Mouse (Mus musculus): ENCODE measurements around the gene Rgs8. TPM values are rescaled to one million over a fixed set of nuclear protein-coding genes. Genes with fewer than 3 reads are reported as not detected.
A peak's percentile ranks its signal among the peaks of the same experiment; 100 is the strongest.

Rgs8 gene
- polyA plus RNA-seq, 1 experiment from 2014 or later = not detected

GRCm38 (mm10) chr1:153669086-153669485, 16.3 kb downstream of the Rgs8 start:
- ATAC-seq (ENCODE audit: low read depth) = no peak
- Histone ChIP-seq H3K4me2 (ENCODE audit: low read depth, low read length) (no peak overlapping the region), H3K9me3 (replicated peaks; ENCODE audit: control insufficient read depth, low read length) (no peaks in the 10 kb centered on the region), H3K4me1 (ENCODE audit: control insufficient read depth, low read depth, low read length) (no peaks in the 10 kb centered on the region; the same call in 1 of the 2 replicates), H3K4me3 (ENCODE audit: low read depth, low read length) (no peak overlapping the region), H3K27ac (ENCODE audit: low read length) (no peak overlapping the region), H3K9ac (ENCODE audit: low read depth, low read length) (no peak overlapping the region), H3K36me3 (ENCODE audit: control insufficient read depth, insufficient read depth) (no peaks in the 10 kb centered on the region), H3K27me3 (ENCODE audit: control insufficient read depth, insufficient read depth, low read depth, low read length) (no peaks in the 10 kb centered on the region; the same call in 1 of the 2 replicates)
- 69% methylated on average over 7 of the region's 7 CpGs for WGBS (ENCODE audit: insufficient replicate concordance)

GRCm38 (mm10) chr1:153669728-153670127, 16.9 kb downstream of the Rgs8 start:
- Histone ChIP-seq H3K36me3 (ENCODE audit: control insufficient read depth, insufficient read depth) (no peaks in the 10 kb centered on the region), H3K27ac (ENCODE audit: low read length) (no peak overlapping the region), H3K9me3 (replicated peaks; ENCODE audit: control insufficient read depth, low read length) (no peaks in the 10 kb centered on the region), H3K4me3 (ENCODE audit: low read depth, low read length) (no peak overlapping the region), H3K9ac (ENCODE audit: low read depth, low read length) (no peak overlapping the region), H3K4me1 (ENCODE audit: control insufficient read depth, low read depth, low read length) (no peaks in the 10 kb centered on the region; the same call in 1 of the 2 replicates), H3K27me3 (ENCODE audit: control insufficient read depth, insufficient read depth, low read depth, low read length) (no peaks in the 10 kb centered on the region; the same call in 1 of the 2 replicates), H3K4me2 (ENCODE audit: low read depth, low read length) (no peak overlapping the region)
- 0 out of 2 replicates have a peak, but pooled peaks have one; percentile 9 for ATAC-seq (ENCODE audit: low read depth)
- WGBS (ENCODE audit: insufficient replicate concordance) = 41% methylated on average over 3 of the region's 3 CpGs

GRCm38 (mm10) chr1:153671352-153671751, 18.5 kb downstream of the Rgs8 start:
- Histone ChIP-seq H3K9ac (ENCODE audit: low read depth, low read length) (no peak overlapping the region), H3K27ac (ENCODE audit: low read length) (no peak overlapping the region), H3K4me1 (ENCODE audit: control insufficient read depth, low read depth, low read length) (no peaks in the 10 kb centered on the region; the same call in 1 of the 2 replicates), H3K4me3 (ENCODE audit: low read depth, low read length) (no peak overlapping the region), H3K4me2 (ENCODE audit: low read depth, low read length) (no peak overlapping the region), H3K36me3 (ENCODE audit: control insufficient read depth, insufficient read depth) (no peaks in the 10 kb centered on the region), H3K9me3 (replicated peaks; ENCODE audit: control insufficient read depth, low read length) (no peaks in the 10 kb centered on the region), H3K27me3 (ENCODE audit: control insufficient read depth, insufficient read depth, low read depth, low read length) (no peaks in the 10 kb centered on the region; the same call in 1 of the 2 replicates)
- ATAC-seq (ENCODE audit: low read depth) = no peak
- WGBS (ENCODE audit: insufficient replicate concordance) = 49% methylated on average over 3 of the region's 3 CpGs

GRCm38 (mm10) chr1:153672698-153673097, 19.9 kb downstream of the Rgs8 start:
- no peak overlapping the region for H3K4me2 ChIP-seq (ENCODE audit: low read depth, low read length)
- WGBS (ENCODE audit: insufficient replicate concordance) = 60% methylated on average over 9 of the region's 9 CpGs
- no peaks in the 10 kb centered on the region for H3K36me3 ChIP-seq (ENCODE audit: control insufficient read depth, insufficient read depth)

GRCm38 (mm10) chr1:153673900-153674299, 21.1 kb downstream of the Rgs8 start:
- Histone ChIP-seq H3K27ac (ENCODE audit: low read length) (no peak overlapping the region), H3K4me3 (ENCODE audit: low read depth, low read length) (no peak overlapping the region), H3K4me2 (ENCODE audit: low read depth, low read length) (no peak overlapping the region), H3K36me3 (ENCODE audit: control insufficient read depth, insufficient read depth) (no peaks in the 10 kb centered on the region), H3K9ac (ENCODE audit: low read depth, low read length) (no peak overlapping the region), H3K4me1 (ENCODE audit: control insufficient read depth, low read depth, low read length) (no peaks in the 10 kb centered on the region; the same call in none of the 2 replicates), H3K27me3 (ENCODE audit: control insufficient read depth, insufficient read depth, low read depth, low read length) (no peaks in the 10 kb centered on the region), H3K9me3 (replicated peaks; ENCODE audit: control insufficient read depth, low read length) (no peaks in the 10 kb centered on the region)
- ATAC-seq (ENCODE audit: low read depth) = no peak
- WGBS (ENCODE audit: insufficient replicate concordance) = 71% methylated on average over 12 of the region's 12 CpGs

More at GRCm38 (mm10) chr1:153672698-153673097, 19.9 kb downstream of the Rgs8 start:
- Histone ChIP-seq H3K27me3 (ENCODE audit: control insufficient read depth, insufficient read depth, low read depth, low read length) (no peaks in the 10 kb centered on the region), H3K4me3 (ENCODE audit: low read depth, low read length) (no peak overlapping the region), H3K9me3 (replicated peaks; ENCODE audit: control insufficient read depth, low read length) (no peaks in the 10 kb centered on the region), H3K4me1 (ENCODE audit: control insufficient read depth, low read depth, low read length) (no peaks in the 10 kb centered on the region; the same call in 1 of the 2 replicates), H3K9ac (ENCODE audit: low read depth, low read length) (no peak overlapping the region), H3K27ac (ENCODE audit: low read length) (no peak overlapping the region)
- no peak for ATAC-seq (ENCODE audit: low read depth)

- Histone ChIP-seq H3K27me3 (ENCODE audit: control insufficient read depth, insufficient read depth, low read depth, low read length) (no peaks in the 10 kb centered on the region), H3K4me3 (ENCODE audit: low read depth, low read length) (no peak overlapping the region), H3K9me3 (replicated peaks; ENCODE audit: control insufficient read depth, low read length) (no peaks in the 10 kb centered on the region), H3K27ac (ENCODE audit: low read length) (no peak overlapping the region), H3K9ac (ENCODE audit: low read depth, low read length) (no peak overlapping the region), H3K4me1 (ENCODE audit: control insufficient read depth, low read depth, low read length) (no peaks in the 10 kb centered on the region; the same call in 1 of the 2 replicates), H3K36me3 (ENCODE audit: control insufficient read depth, insufficient read depth) (no peaks in the 10 kb centered on the region), H3K4me2 (ENCODE audit: low read depth, low read length) (no peak overlapping the region)
- 56% methylated on average over 4 of the region's 4 CpGs for WGBS (ENCODE audit: insufficient replicate concordance)
- no peak for ATAC-seq (ENCODE audit: low read depth)
These were observed 22.8 kb downstream of the Rgs8 start for GRCm38 (mm10) chr1:153675591-153675990.

GRCm38 (mm10) chr1:153677635-153678034, 24.8 kb downstream of the Rgs8 start:
- no peak for ATAC-seq (ENCODE audit: low read depth)
- WGBS (ENCODE audit: insufficient replicate concordance) = 62% methylated on average over 6 of the region's 6 CpGs
- no peak overlapping the region for H3K27ac ChIP-seq (ENCODE audit: low read length)
- no peak overlapping the region for H3K9ac ChIP-seq (ENCODE audit: low read depth, low read length)
- H3K36me3 ChIP-seq (ENCODE audit: control insufficient read depth, insufficient read depth) = no peaks in the 10 kb centered on the region
- H3K27me3 ChIP-seq (ENCODE audit: control insufficient read depth, insufficient read depth, low read depth, low read length) = no peaks in the 10 kb centered on the region
- no peaks in the 10 kb centered on the region; the same call in 1 of the 2 replicates for H3K4me1 ChIP-seq (ENCODE audit: control insufficient read depth, low read depth, low read length)
- H3K9me3 ChIP-seq (replicated peaks; ENCODE audit: control insufficient read depth, low read length) = no peaks in the 10 kb centered on the region
- H3K4me2 ChIP-seq (ENCODE audit: low read depth, low read length) = no peak overlapping the region
- H3K4me3 ChIP-seq (ENCODE audit: low read depth, low read length) = no peak overlapping the region

- H3K27ac ChIP-seq (ENCODE audit: low read length) = peak overlapping the region; percentile 75
- no peaks in the 10 kb centered on the region for H3K36me3 ChIP-seq (ENCODE audit: control insufficient read depth, insufficient read depth)
- H3K4me3 ChIP-seq (ENCODE audit: low read depth, low read length) = no peak overlapping the region
- H3K27me3 ChIP-seq (ENCODE audit: control insufficient read depth, insufficient read depth, low read depth, low read length) = no peaks in the 10 kb centered on the region
- 64% methylated on average over 10 of the region's 10 CpGs for WGBS (ENCODE audit: insufficient replicate concordance)
- no peaks in the 10 kb centered on the region; the same call in 1 of the 2 replicates for H3K4me1 ChIP-seq (ENCODE audit: control insufficient read depth, low read depth, low read length)
- ATAC-seq (ENCODE audit: low read depth) = peak; percentile 91
- no peaks in the 10 kb centered on the region for H3K9me3 ChIP-seq (replicated peaks; ENCODE audit: control insufficient read depth, low read length)
- no peak overlapping the region for H3K4me2 ChIP-seq (ENCODE audit: low read depth, low read length)
- H3K9ac ChIP-seq (ENCODE audit: low read depth, low read length) = no peak overlapping the region
These were observed 26.3 kb downstream of the Rgs8 start for GRCm38 (mm10) chr1:153679147-153679546.

- no peak overlapping the region for H3K4me2 ChIP-seq (ENCODE audit: low read depth, low read length)
- ATAC-seq (ENCODE audit: low read depth) = peak; percentile 33; the same call in 1 of the 2 replicates
- no peaks in the 10 kb centered on the region for H3K36me3 ChIP-seq (ENCODE audit: control insufficient read depth, insufficient read depth)
- H3K9ac ChIP-seq (ENCODE audit: low read depth, low read length) = no peak overlapping the region
- peak overlapping the region; percentile 75 for H3K27ac ChIP-seq (ENCODE audit: low read length)
- H3K4me3 ChIP-seq (ENCODE audit: low read depth, low read length) = no peak overlapping the region
- H3K4me1 ChIP-seq (ENCODE audit: control insufficient read depth, low read depth, low read length) = no peaks in the 10 kb centered on the region; the same call in 1 of the 2 replicates
- no peaks in the 10 kb centered on the region for H3K27me3 ChIP-seq (ENCODE audit: control insufficient read depth, insufficient read depth, low read depth, low read length)
- WGBS (ENCODE audit: insufficient replicate concordance) = 42% methylated on average over 3 of the region's 3 CpGs
- H3K9me3 ChIP-seq (replicated peaks; ENCODE audit: control insufficient read depth, low read length) = no peaks in the 10 kb centered on the region
These were observed 26.8 kb downstream of the Rgs8 start for GRCm38 (mm10) chr1:153679653-153680052.
